8 mouse cellular contexts compared by ENCODE assay signal in genomic region chr7:133765849-133766243, GRCm38 (mm10). TPM values are rescaled to one million over a fixed set of nuclear protein-coding genes. Genes with fewer than 3 reads are reported as not detected.
DNase-seq lines count a peak whose midpoint lies in the region; ATAC-seq lines count a peak whose summit lies in the region.

No protein-coding gene starts in this region.

- H3K4me1 ChIP-seq in hindbrain, embryonic 12.5 days, result 0 out of 2 replicates have a peak, but pooled peaks cover 5% of the 10 kb centered on the region
- no peaks in the 10 kb centered on the region for H3K4me1 ChIP-seq in hindbrain, embryonic 11.5 days (replicated peaks; ENCODE audit: control insufficient read depth, insufficient read depth, low read length)

- H3K27ac ChIP-seq in hindbrain, embryonic 12.5 days, result no peak overlapping the region
- no peak overlapping the region for H3K27ac ChIP-seq in hindbrain, embryonic 11.5 days (ENCODE audit: low read depth, low read length)

- no peaks in the 10 kb centered on the region for H3K9me3 ChIP-seq in hindbrain, embryonic 12.5 days (replicated peaks)
- H3K9me3 ChIP-seq in hindbrain, embryonic 11.5 days (ENCODE audit: control insufficient read depth, low read length), result no peaks in the 10 kb centered on the region

- 0 out of 2 replicates have a peak, but pooled peaks have one; percentile 26 for ATAC-seq in hindbrain, embryonic 12.5 days (ENCODE audit: low FRiP score)
- no peak for ATAC-seq in hindbrain, embryonic 11.5 days (ENCODE audit: low FRiP score)

- H3K4me2 ChIP-seq in hindbrain, embryonic 12.5 days (replicated peaks), result no peak overlapping the region
- no peak overlapping the region for H3K4me2 ChIP-seq in hindbrain, embryonic 11.5 days (replicated peaks; ENCODE audit: low read depth, low read length)

- DNase-seq in hindbrain, embryonic 11.5 days (ENCODE audit: low spot score), result no peak
- peak; percentile 98 to 99 for DNase-seq in cerebellum, postnatal 10 days
- DNase-seq in heart, adult 8-10 months (ENCODE audit: low spot score), result peak; percentile 65
- peak; percentile 69 to 81 for DNase-seq in left cerebral cortex, postnatal 10 days (ENCODE audit: extremely low spot score in 1 of 2, low spot score in 2 of 2)
- peak; percentile 65 for DNase-seq in ovary, postnatal 36 days (ENCODE audit: low spot score)
- no peak for DNase-seq in yolk sac, embryonic 10.5 days (ENCODE audit: low spot score)
- no peak for DNase-seq in kidney, postnatal 10 days

- WGBS in hindbrain, embryonic 12.5 days, result 67% methylated on average over 13 of the region's 13 CpGs
- WGBS in hindbrain, embryonic 11.5 days, result 85% methylated on average over 13 of the region's 13 CpGs

- H3K4me3 ChIP-seq in hindbrain, embryonic 12.5 days, result no peak overlapping the region
- no peak overlapping the region for H3K4me3 ChIP-seq in hindbrain, embryonic 11.5 days (ENCODE audit: low read depth, low read length)

- no peaks in the 10 kb centered on the region for H3K36me3 ChIP-seq in hindbrain, embryonic 12.5 days
- no peaks in the 10 kb centered on the region for H3K36me3 ChIP-seq in hindbrain, embryonic 11.5 days (ENCODE audit: control insufficient read depth, insufficient read depth, low read length)

- H3K27me3 ChIP-seq in hindbrain, embryonic 12.5 days, result no peaks in the 10 kb centered on the region
- no peaks in the 10 kb centered on the region for H3K27me3 ChIP-seq in hindbrain, embryonic 11.5 days (ENCODE audit: control insufficient read depth, insufficient read depth, low read length)

- intact Hi-C loops in left cerebral cortex, postnatal 10 days (cut with DNase I), result no loop called here

- H3K9ac ChIP-seq in hindbrain, embryonic 12.5 days, result no peak overlapping the region
- no peak overlapping the region for H3K9ac ChIP-seq in hindbrain, embryonic 11.5 days (ENCODE audit: low read depth, low read length)

RNA-seq across cellular contexts. Expression of gene Fank1, which starts 10.8 kb away (rescaled TPM):
- polyA plus RNA-seq in hindbrain, embryonic 12.5 days (2016; fragmentation: Nextera tagmentation; extraction: Ambion mirVana), result 2.4 and 3.2 TPM in 2 replicates
- polyA plus RNA-seq in hindbrain, embryonic 11.5 days (2014; fragmentation: Nextera tagmentation; extraction: Ambion mirVana), result 2.2 and 2.9 TPM in 2 replicates
- total RNA-seq in heart, adult 8-10 months (2022), result not detected
- total RNA-seq in left cerebral cortex, postnatal 10 days (2021), result 1 to 10 TPM; 3.6 to 4.2 TPM

RNA-seq across cellular contexts. Expression of gene Dhx32, which starts 16.7 kb away (rescaled TPM):
- 33.0 and 34.5 TPM in 2 replicates for polyA plus RNA-seq in hindbrain, embryonic 12.5 days (2016; fragmentation: Nextera tagmentation; extraction: Ambion mirVana)
- polyA plus RNA-seq in hindbrain, embryonic 11.5 days (2014; fragmentation: Nextera tagmentation; extraction: Ambion mirVana), result 43.7 and 48.8 TPM in 2 replicates
- total RNA-seq in heart, adult 8-10 months (2022), result 10 to 100 TPM; 42.9 to 61.1 (median 50.7) TPM
- total RNA-seq in left cerebral cortex, postnatal 10 days (2021), result 10 to 100 TPM; 51.6 to 53.0 TPM

RNA-seq across cellular contexts. Expression of gene Uros, which starts 56.0 kb away (rescaled TPM):
- 37.4 and 45.1 TPM in 2 replicates for polyA plus RNA-seq in hindbrain, embryonic 12.5 days (2016; fragmentation: Nextera tagmentation; extraction: Ambion mirVana)
- polyA plus RNA-seq in hindbrain, embryonic 11.5 days (2014; fragmentation: Nextera tagmentation; extraction: Ambion mirVana), result 39.5 and 42.8 TPM in 2 replicates
- total RNA-seq in heart, adult 8-10 months (2022), result 10 to 100 TPM; 22.1 to 25.5 (median 23.2) TPM
- total RNA-seq in left cerebral cortex, postnatal 10 days (2021), result 10 to 100 TPM; 16.8 to 20.0 TPM

RNA-seq across cellular contexts. Expression of gene Bccip, which starts 56.7 kb away (rescaled TPM):
- polyA plus RNA-seq in hindbrain, embryonic 12.5 days (2016; fragmentation: Nextera tagmentation; extraction: Ambion mirVana), result 136 and 143 TPM in 2 replicates
- polyA plus RNA-seq in hindbrain, embryonic 11.5 days (2014; fragmentation: Nextera tagmentation; extraction: Ambion mirVana), result 160 TPM in 2 replicates
- total RNA-seq in heart, adult 8-10 months (2022), result 10 to 100 TPM; 48.8 to 59.6 (median 59.1) TPM
- total RNA-seq in left cerebral cortex, postnatal 10 days (2021), result 10 to 100 TPM; 54.3 to 58.1 TPM

Comparison
In these comparisons a context has a peak if more than half of its experiments do, and no peak if none do; other contexts are left out.
1. DNase-seq: peak in cerebellum, postnatal 10 days (2 of 2), heart, adult 8-10 months (single experiment), left cerebral cortex, postnatal 10 days (2 of 2) and ovary, postnatal 36 days (single experiment); none in hindbrain, embryonic 11.5 days (single experiment), yolk sac, embryonic 10.5 days (single experiment) and kidney, postnatal 10 days (single experiment).
2. RNA of gene Fank1, which starts 10.8 kb away (total RNA-seq): 3.6 to 4.2 TPM in left cerebral cortex, postnatal 10 days; not detected in heart, adult 8-10 months; every median in the first group is over 4 times any median in the second.